Mouse (Mus musculus) bone marrow, adult 2 months (tissue): ENCODE measurements around the gene Lrp10.

Source experiments
- CTCF ChIP-seq: fragments of 200-500 bp; IDR thresholded peaks from 2 replicates; pipeline ENCODE4 v1.5.1; 2011; ENCODE audit warnings: low read length, control low read depth; ENCODE audit not compliant: control insufficient read depth, insufficient read depth
- POLR2A ChIP-seq: fragments of 200-500 bp; IDR thresholded peaks from 2 replicates; pipeline ENCODE4 v1.6.1; 2011; ENCODE audit warnings: low read depth, mild to moderate bottlenecking, control low read depth, low read length, borderline replicate concordance; ENCODE audit not compliant: control insufficient read depth

- TF ChIP-seq POLR2A (no peak), CTCF (no peak)
Measured at GRCm38 (mm10) chr14:54477172-54477909, 13.4 kb downstream of the Lrp10 start.
